Mouse (Mus musculus) liver, postnatal 0 days (tissue): ENCODE results near the gene Rnf41. TPM values are rescaled to one million over a fixed set of nuclear protein-coding genes. Genes with fewer than 3 reads are reported as not detected.

Experiments
- ATAC-seq: fragments of 200-750 bp; cut with Nextera tagmentation; 2 replicates; pipeline ENCODE4 v1.8.0; 2017; ENCODE audit warnings: mild to moderate bottlenecking, moderate library complexity
- DNase-seq: peaks from one replicate; pipeline ENCODE4 v3.0.0-alpha.2; 2016
- H3K27ac ChIP-seq: fragments of 300-500 bp; sonication (generic); 2 replicates; pipeline ENCODE4 v1.5.1; 2014; ENCODE audit warnings: antibody characterized with exemption, moderate library complexity, mild to moderate bottlenecking, low read depth
- H3K27me3 ChIP-seq: fragments of 300-500 bp; sonication (generic); 2 replicates; pipeline ENCODE4 v1.6.1; 2014; ENCODE audit warnings: low read length, control low read depth, mixed read lengths; ENCODE audit not compliant: insufficient read depth
- H3K36me3 ChIP-seq: fragments of 300-500 bp; sonication (generic); replicated peaks from 2 replicates; pipeline ENCODE4 v1.6.1; 2014; ENCODE audit warnings: mild to moderate bottlenecking, control low read depth, low read length, moderate library complexity, mixed read lengths; ENCODE audit not compliant: insufficient read depth
- H3K4me1 ChIP-seq: fragments of 300-500 bp; sonication (generic); 2 replicates; pipeline ENCODE4 v1.6.1; 2014; ENCODE audit warnings: antibody characterized with exemption, mild to moderate bottlenecking, control low read depth; ENCODE audit not compliant: insufficient read depth
- H3K4me2 ChIP-seq: fragments of 300-500 bp; sonication (generic); 2 replicates; pipeline ENCODE4 v1.6.1; 2014; ENCODE audit warnings: low read depth, mild to moderate bottlenecking, low read length, moderate library complexity, mixed read lengths
- H3K4me3 ChIP-seq: fragments of 300-500 bp; sonication (generic); 2 replicates; pipeline ENCODE4 v1.5.1; 2014; ENCODE audit warnings: low read depth, low read length
- H3K9ac ChIP-seq: fragments of 300-500 bp; sonication (generic); replicated peaks from 2 replicates; pipeline ENCODE4 v1.6.1; 2014; ENCODE audit warnings: mild to moderate bottlenecking, moderate library complexity
- H3K9me3 ChIP-seq: fragments of 300-500 bp; sonication (generic); 2 replicates; pipeline ENCODE4 v1.6.1; 2016; ENCODE audit warnings: mild to moderate bottlenecking, control low read depth, low read length, mixed read lengths
- CTCF ChIP-seq: sonication (generic); IDR thresholded peaks from 2 replicates; pipeline ENCODE4 v1.5.1; 2016; ENCODE audit warnings: antibody characterized with exemption, low read depth
- EP300 ChIP-seq: IDR thresholded peaks from 2 replicates; pipeline ENCODE4 v1.6.1; 2016; ENCODE audit warnings: antibody characterized with exemption, low read depth, mild to moderate bottlenecking
- WGBS: fragments of 180-500 bp; shearing (Covaris S2); extraction: QIAGEN DNeasy Blood & Tissue Kit; methylation state at CpG from one replicate; pipeline ENCODE4 v1.1.7; 2014; ENCODE audit not compliant: insufficient replicate concordance; 5-methylcytosine and 5-hydroxymethylcytosine counted together
- polyA plus RNA-seq: library from polyadenylated mRNA; unstranded; fragments of >200 nt; fragmentation: Nextera tagmentation; extraction: Ambion mirVana; gene quantifications from 2 replicates; pipeline ENCODE4 v1.2.1, GENCODE M21; 2015

The Rnf41 gene
- polyA plus RNA-seq, 1 experiment from 2014 or later = 7.2 TPM

DNA sequence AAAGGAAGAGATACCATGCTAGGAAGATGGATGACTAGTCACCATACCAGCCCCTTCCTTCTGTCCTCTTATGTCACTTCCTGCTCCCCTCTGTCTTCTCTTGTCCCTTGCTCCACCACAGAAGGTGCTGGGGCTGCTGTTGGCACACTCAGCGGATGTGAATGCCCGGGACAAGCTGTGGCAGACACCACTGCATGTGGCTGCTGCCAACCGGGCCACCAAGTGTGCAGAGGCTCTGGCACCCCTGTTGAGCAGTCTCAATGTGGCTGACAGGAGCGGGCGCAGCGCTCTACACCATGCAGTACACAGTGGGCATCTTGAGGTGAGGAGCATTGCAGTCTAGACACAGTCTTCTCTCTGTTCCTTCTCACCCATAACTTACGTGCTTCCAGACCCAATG lies 32.2 kb upstream of the Rnf41 start:
- H3K36me3 ChIP-seq = peaks cover 44% of the 10 kb centered on the region
- H3K9ac ChIP-seq = no peak overlapping the region
- DNase-seq (no peak), ATAC-seq (no peak)
- 90% methylated on average over 7 of the region's 7 CpGs for WGBS
- no peak overlapping the region for H3K4me3 ChIP-seq
- H3K4me1 ChIP-seq = peaks cover 19% of the 10 kb centered on the region
- no peaks in the 10 kb centered on the region for H3K9me3 ChIP-seq
- no peak overlapping the region for H3K27ac ChIP-seq
- TF ChIP-seq CTCF (no peak), EP300 (no peak)
- no peaks in the 10 kb centered on the region for H3K27me3 ChIP-seq
- no peak overlapping the region for H3K4me2 ChIP-seq

GRCm38 (mm10) chr10:128380565-128380964 lies 30.9 kb upstream of the Rnf41 start:
- WGBS = 87% methylated on average over 5 of the region's 5 CpGs
- DNase-seq (peak; percentile 65), ATAC-seq (no peak)
- Histone ChIP-seq H3K27me3 (no peaks in the 10 kb centered on the region), H3K4me3 (no peak overlapping the region), H3K36me3 (peaks cover 56% of the 10 kb centered on the region), H3K4me1 (peaks cover 19% of the 10 kb centered on the region), H3K9ac (no peak overlapping the region), H3K9me3 (no peaks in the 10 kb centered on the region), H3K27ac (no peak overlapping the region), H3K4me2 (no peak overlapping the region)
- TF ChIP-seq CTCF (no peak), EP300 (no peak)

DNA sequence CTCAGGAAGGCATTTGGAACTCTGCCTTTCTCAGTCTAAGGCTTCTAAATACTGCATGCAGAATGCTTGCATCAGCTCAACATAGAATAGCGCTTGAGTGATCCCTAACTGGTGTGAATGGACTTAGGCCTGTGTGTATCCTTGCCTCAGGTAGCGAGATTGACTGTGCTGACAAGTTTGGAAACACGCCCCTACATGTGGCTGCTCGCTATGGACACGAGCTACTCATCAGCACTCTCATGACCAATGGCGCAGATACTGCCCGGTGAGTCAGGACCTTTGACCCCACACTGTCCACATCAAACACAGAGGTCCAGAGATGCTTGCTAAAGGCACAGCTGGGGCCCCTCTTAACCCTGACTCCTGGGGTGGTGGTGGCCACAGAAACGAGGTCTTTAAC lies 29.0 kb upstream of the Rnf41 start:
- peak; percentile 90 for ATAC-seq

GRCm38 (mm10) chr10:128385902-128386301 lies 25.6 kb upstream of the Rnf41 start:
- no peak overlapping the region for H3K9ac ChIP-seq
- H3K27ac ChIP-seq = no peak overlapping the region
- no peaks in the 10 kb centered on the region for H3K4me1 ChIP-seq
- WGBS = 89% methylated on average over 7 of the region's 7 CpGs
- TF ChIP-seq CTCF (no peak), EP300 (no peak)
- ATAC-seq (no peak), DNase-seq (no peak)
- H3K27me3 ChIP-seq = no peaks in the 10 kb centered on the region
- peaks cover 92% of the 10 kb centered on the region for H3K36me3 ChIP-seq
- no peak overlapping the region for H3K4me2 ChIP-seq
- no peak overlapping the region for H3K4me3 ChIP-seq
- no peaks in the 10 kb centered on the region for H3K9me3 ChIP-seq

More for the DNA sequence above, 29.0 kb upstream of the Rnf41 start:
- WGBS = 74% methylated on average over 8 of the region's 8 CpGs
- H3K9ac ChIP-seq = no peak overlapping the region
- DNase-seq = no peak
- H3K27ac ChIP-seq = no peak overlapping the region
- H3K4me3 ChIP-seq = no peak overlapping the region
- peaks cover 10% of the 10 kb centered on the region for H3K4me1 ChIP-seq
- no peak for TF ChIP-seq CTCF
- TF ChIP-seq EP300 = no peak
- peaks cover 75% of the 10 kb centered on the region for H3K36me3 ChIP-seq
- H3K9me3 ChIP-seq = no peaks in the 10 kb centered on the region
- no peak overlapping the region for H3K4me2 ChIP-seq
- H3K27me3 ChIP-seq = no peaks in the 10 kb centered on the region

GRCm38 (mm10) chr10:128388941-128389340 lies 22.5 kb upstream of the Rnf41 start:
- ATAC-seq (no peak), DNase-seq (no peak)
- Histone ChIP-seq H3K9ac (no peak overlapping the region), H3K27ac (no peak overlapping the region), H3K4me1 (no peaks in the 10 kb centered on the region), H3K4me3 (no peak overlapping the region), H3K27me3 (no peaks in the 10 kb centered on the region), H3K4me2 (no peak overlapping the region), H3K36me3 (peaks cover 77% of the 10 kb centered on the region), H3K9me3 (no peaks in the 10 kb centered on the region)
- TF ChIP-seq CTCF (no peak), EP300 (no peak)
- 91% methylated on average over 14 of the region's 14 CpGs for WGBS

DNA sequence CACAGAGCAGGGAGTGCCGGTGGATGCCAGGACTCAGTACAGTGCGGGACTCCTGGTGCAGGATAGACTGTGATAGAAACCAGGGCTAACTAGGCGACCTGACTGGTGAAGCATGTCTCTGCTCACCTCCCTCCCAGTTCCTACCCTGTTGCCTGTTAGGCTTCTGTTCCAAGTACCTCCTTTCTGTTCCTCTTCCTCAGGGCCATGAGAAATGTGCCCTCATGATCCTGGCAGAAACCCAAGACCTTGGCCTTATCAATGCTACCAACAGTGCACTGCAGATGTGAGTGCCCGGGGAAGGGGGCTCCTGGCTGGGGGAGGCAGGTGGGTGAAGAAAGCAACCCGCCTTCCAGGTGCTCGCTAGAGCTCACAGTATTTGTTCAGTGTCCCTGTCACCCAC lies 21.9 kb upstream of the Rnf41 start:
- H3K36me3 ChIP-seq = peaks cover 71% of the 10 kb centered on the region

GRCm38 (mm10) chr10:128390366-128390765 lies 21.1 kb upstream of the Rnf41 start:
- no peak overlapping the region for H3K4me3 ChIP-seq
- 92% methylated on average over 12 of the region's 12 CpGs for WGBS

More for the DNA sequence above, 21.9 kb upstream of the Rnf41 start:
- H3K9me3 ChIP-seq = no peaks in the 10 kb centered on the region
- H3K4me3 ChIP-seq = no peak overlapping the region
- 74% methylated on average over 6 of the region's 6 CpGs for WGBS
- no peak for TF ChIP-seq EP300
- no peaks in the 10 kb centered on the region for H3K27me3 ChIP-seq
- no peak overlapping the region; the same call in 1 of the 2 replicates for H3K9ac ChIP-seq
- H3K4me1 ChIP-seq = no peaks in the 10 kb centered on the region
- no peak overlapping the region for H3K27ac ChIP-seq
- ATAC-seq (peak; percentile 31; the same call in 1 of the 2 replicates), DNase-seq (no peak)
- no peak overlapping the region for H3K4me2 ChIP-seq

More at GRCm38 (mm10) chr10:128390366-128390765, 21.1 kb upstream of the Rnf41 start:
- H3K27ac ChIP-seq = no peak overlapping the region
- H3K4me1 ChIP-seq = peaks cover under 1% of the 10 kb centered on the region; the same call in 1 of the 2 replicates
- TF ChIP-seq CTCF = no peak
- TF ChIP-seq EP300 = no peak
- no peak for ATAC-seq
- H3K27me3 ChIP-seq = no peaks in the 10 kb centered on the region
- no peak overlapping the region for H3K9ac ChIP-seq
- no peak for DNase-seq
- H3K4me2 ChIP-seq = no peak overlapping the region
- no peaks in the 10 kb centered on the region for H3K9me3 ChIP-seq
- H3K36me3 ChIP-seq = peaks cover 64% of the 10 kb centered on the region
